Mouse (Mus musculus) hindbrain, embryonic 13.5 days (tissue): ENCODE results near the gene Psmd3. TPM values are rescaled to one million over a fixed set of nuclear protein-coding genes. Genes with fewer than 3 reads are reported as not detected.

Experiments
- ATAC-seq: fragments of 200-750 bp; cut with Nextera tagmentation; 2 replicates; pipeline ENCODE4 v1.8.0; 2017; ENCODE audit warnings: moderate TSS enrichment; ENCODE audit not compliant: low FRiP score
- H3K27ac ChIP-seq: fragments of 300-500 bp; sonication (generic); 2 replicates; pipeline ENCODE4 v1.5.1; 2015; ENCODE audit warnings: inconsistent platforms, mild to moderate bottlenecking, moderate library complexity
- H3K27me3 ChIP-seq: fragments of 300-500 bp; sonication (generic); 2 replicates; pipeline ENCODE4 v1.6.1; 2015; ENCODE audit warnings: mild to moderate bottlenecking, inconsistent platforms
- H3K36me3 ChIP-seq: fragments of 300-500 bp; sonication (generic); 2 replicates; pipeline ENCODE4 v1.6.1; 2015; ENCODE audit warnings: mild to moderate bottlenecking, inconsistent platforms
- H3K4me1 ChIP-seq: fragments of 300-500 bp; sonication (generic); replicated peaks from 2 replicates; pipeline ENCODE4 v1.6.1; 2015; ENCODE audit warnings: inconsistent platforms
- H3K4me2 ChIP-seq: fragments of 300-500 bp; sonication (generic); 2 replicates; pipeline ENCODE4 v1.6.1; 2015; ENCODE audit warnings: inconsistent platforms, mild to moderate bottlenecking, moderate library complexity
- H3K4me3 ChIP-seq: fragments of 300-500 bp; sonication (generic); 2 replicates; pipeline ENCODE4 v1.5.1; 2015; ENCODE audit warnings: mild to moderate bottlenecking, inconsistent platforms
- H3K9ac ChIP-seq: fragments of 300-500 bp; sonication (generic); 2 replicates; pipeline ENCODE4 v1.6.1; 2015; ENCODE audit warnings: mild to moderate bottlenecking, inconsistent platforms
- H3K9me3 ChIP-seq: fragments of 300-500 bp; sonication (generic); 2 replicates; pipeline ENCODE4 v1.6.1; 2016; ENCODE audit warnings: inconsistent platforms
- WGBS: fragments of 180-500 bp; shearing (Covaris S2); methylation state at CpG from one replicate; pipeline ENCODE4 v1.1.7; 2015; 5-methylcytosine and 5-hydroxymethylcytosine counted together
- polyA plus RNA-seq: library from polyadenylated mRNA; unstranded; fragments of >200 nt; fragmentation: Nextera tagmentation; extraction: Ambion mirVana; gene quantifications from 2 replicates; pipeline ENCODE4 v1.2.1, GENCODE M21; 2015

The Psmd3 gene
- polyA plus RNA-seq, 1 experiment from 2014 or later = 182 TPM

- no peaks in the 10 kb centered on the region for H3K9me3 ChIP-seq
- no peak overlapping the region for H3K4me2 ChIP-seq
- 89% methylated on average over 9 of the region's 9 CpGs for WGBS
- H3K4me3 ChIP-seq = no peak overlapping the region
- H3K4me1 ChIP-seq = no peaks in the 10 kb centered on the region
- H3K27me3 ChIP-seq = no peaks in the 10 kb centered on the region
- H3K27ac ChIP-seq = no peak overlapping the region
- peaks cover 74% of the 10 kb centered on the region for H3K36me3 ChIP-seq
- no peak for ATAC-seq
- H3K9ac ChIP-seq = no peak overlapping the region
Observed at GRCm38 (mm10) chr11:98694301-98694700, 11.9 kb downstream of the Psmd3 start.

- H3K27me3 ChIP-seq = no peaks in the 10 kb centered on the region
- H3K4me3 ChIP-seq = no peak overlapping the region
- H3K4me2 ChIP-seq = no peak overlapping the region
- H3K4me1 ChIP-seq = no peaks in the 10 kb centered on the region
- 72% methylated on average over 14 of the region's 14 CpGs for WGBS
- peaks cover 63% of the 10 kb centered on the region for H3K36me3 ChIP-seq
- H3K27ac ChIP-seq = no peak overlapping the region
- no peaks in the 10 kb centered on the region for H3K9me3 ChIP-seq
- 0 out of 2 replicates have a peak overlapping the region, but pooled peaks have one; percentile 1 for H3K9ac ChIP-seq
- no peak for ATAC-seq
Observed at GRCm38 (mm10) chr11:98695408-98695807, 13.1 kb downstream of the Psmd3 start.

- no peaks in the 10 kb centered on the region for H3K9me3 ChIP-seq
- no peak overlapping the region for H3K4me2 ChIP-seq
- no peak overlapping the region for H3K4me3 ChIP-seq
- H3K36me3 ChIP-seq = peaks cover 51% of the 10 kb centered on the region
- no peak overlapping the region for H3K9ac ChIP-seq
- 0 out of 2 replicates have a peak, but pooled peaks cover 7% of the 10 kb centered on the region for H3K27me3 ChIP-seq
- no peak for ATAC-seq
- 89% methylated on average over 14 of the region's 14 CpGs for WGBS
- H3K27ac ChIP-seq = no peak overlapping the region
- H3K4me1 ChIP-seq = no peaks in the 10 kb centered on the region
Observed at GRCm38 (mm10) chr11:98696454-98697216, 14.3 kb downstream of the Psmd3 start.

- Histone ChIP-seq H3K36me3 (peaks cover 45% of the 10 kb centered on the region), H3K4me1 (no peaks in the 10 kb centered on the region), H3K27ac (no peak overlapping the region), H3K4me3 (no peak overlapping the region), H3K9ac (no peak overlapping the region), H3K4me2 (no peak overlapping the region), H3K27me3 (0 out of 2 replicates have a peak, but pooled peaks cover 8% of the 10 kb centered on the region), H3K9me3 (no peaks in the 10 kb centered on the region)
- 89% methylated on average over 12 of the region's 12 CpGs for WGBS
- no peak for ATAC-seq
Observed at GRCm38 (mm10) chr11:98697225-98697624, 14.9 kb downstream of the Psmd3 start.

GRCm38 (mm10) chr11:98698849-98699640 is 16.7 kb downstream of the Psmd3 start:
- no peak overlapping the region for H3K9ac ChIP-seq

GRCm38 (mm10) chr11:98699911-98700310 is 17.6 kb downstream of the Psmd3 start:
- no peak for ATAC-seq
- Histone ChIP-seq H3K27me3 (0 out of 2 replicates have a peak, but pooled peaks cover 8% of the 10 kb centered on the region), H3K9me3 (no peaks in the 10 kb centered on the region), H3K36me3 (peaks cover 32% of the 10 kb centered on the region), H3K4me3 (no peak overlapping the region), H3K27ac (no peak overlapping the region), H3K4me2 (no peak overlapping the region), H3K9ac (no peak overlapping the region), H3K4me1 (no peaks in the 10 kb centered on the region; the same call in 1 of the 2 replicates)
- 47% methylated on average over 4 of the region's 4 CpGs for WGBS

More at GRCm38 (mm10) chr11:98698849-98699640, 16.7 kb downstream of the Psmd3 start:
- H3K27me3 ChIP-seq = 0 out of 2 replicates have a peak, but pooled peaks cover 8% of the 10 kb centered on the region
- peaks cover 32% of the 10 kb centered on the region for H3K36me3 ChIP-seq
- H3K4me1 ChIP-seq = no peaks in the 10 kb centered on the region; the same call in 1 of the 2 replicates
- H3K4me3 ChIP-seq = no peak overlapping the region
- H3K27ac ChIP-seq = no peak overlapping the region
- H3K9me3 ChIP-seq = no peaks in the 10 kb centered on the region
- ATAC-seq = no peak
- WGBS = 86% methylated on average over 16 of the region's 16 CpGs
- no peak overlapping the region for H3K4me2 ChIP-seq

- ATAC-seq = no peak
- 0 out of 2 replicates have a peak, but pooled peaks cover 8% of the 10 kb centered on the region for H3K27me3 ChIP-seq
- no peaks in the 10 kb centered on the region; the same call in 1 of the 2 replicates for H3K4me1 ChIP-seq
- H3K4me2 ChIP-seq = no peak within 1 kb of the TSS
- H3K36me3 ChIP-seq = peaks cover 32% of the 10 kb centered on the region
- WGBS = 42% methylated on average over 10 of the region's 10 CpGs
- no peaks in the 10 kb centered on the region for H3K9me3 ChIP-seq
- H3K4me3 ChIP-seq = no peak within 1 kb of the TSS
- no peak within 1 kb of the TSS for H3K27ac ChIP-seq
- H3K9ac ChIP-seq = 0 out of 2 replicates have a peak within 1 kb of the TSS, but pooled peaks have one; percentile 31
Observed at GRCm38 (mm10) chr11:98701213-98701670, 18.9 kb downstream of the Psmd3 start, which contains the start of gene Csf3. TSS of gene Csf3 (plus strand) at chr11:98701263.

- ATAC-seq = no peak
- Histone ChIP-seq H3K9ac (no peak overlapping the region; the same call in 1 of the 2 replicates), H3K4me1 (no peaks in the 10 kb centered on the region; the same call in 1 of the 2 replicates), H3K9me3 (no peaks in the 10 kb centered on the region), H3K4me3 (no peak overlapping the region), H3K27me3 (0 out of 2 replicates have a peak, but pooled peaks cover 8% of the 10 kb centered on the region), H3K4me2 (no peak overlapping the region), H3K36me3 (peaks cover 38% of the 10 kb centered on the region), H3K27ac (no peak overlapping the region)
- 76% methylated on average over 5 of the region's 5 CpGs for WGBS
Observed at GRCm38 (mm10) chr11:98702323-98702722, 20.0 kb downstream of the Psmd3 start.

GRCm38 (mm10) chr11:98705021-98705420 is 22.7 kb downstream of the Psmd3 start:
- H3K27me3 ChIP-seq = 0 out of 2 replicates have a peak, but pooled peaks cover 8% of the 10 kb centered on the region
- no peak overlapping the region for H3K4me3 ChIP-seq
- H3K9ac ChIP-seq = no peak overlapping the region
- 92% methylated on average over 10 of the region's 10 CpGs for WGBS
- H3K9me3 ChIP-seq = no peaks in the 10 kb centered on the region
- H3K27ac ChIP-seq = no peak overlapping the region
- no peak overlapping the region for H3K4me2 ChIP-seq
- no peak for ATAC-seq
- peaks cover 4% of the 10 kb centered on the region; the same call in 1 of the 2 replicates for H3K4me1 ChIP-seq
- peaks cover 65% of the 10 kb centered on the region for H3K36me3 ChIP-seq

- Histone ChIP-seq H3K9ac (no peak overlapping the region), H3K4me2 (no peak overlapping the region), H3K27ac (no peak overlapping the region), H3K36me3 (peaks cover 89% of the 10 kb centered on the region), H3K27me3 (no peaks in the 10 kb centered on the region), H3K9me3 (no peaks in the 10 kb centered on the region), H3K4me1 (peaks cover 4% of the 10 kb centered on the region; the same call in 1 of the 2 replicates), H3K4me3 (no peak overlapping the region)
- 87% methylated on average over 22 of the region's 22 CpGs for WGBS
- ATAC-seq = no peak
Observed at GRCm38 (mm10) chr11:98707401-98708281, 25.3 kb downstream of the Psmd3 start.

GRCm38 (mm10) chr11:98708282-98708956 is 26.1 kb downstream of the Psmd3 start:
- H3K4me2 ChIP-seq = no peak overlapping the region
- no peak overlapping the region for H3K27ac ChIP-seq
- peaks cover 97% of the 10 kb centered on the region for H3K36me3 ChIP-seq
- no peaks in the 10 kb centered on the region for H3K27me3 ChIP-seq
- no peak overlapping the region for H3K9ac ChIP-seq
- H3K4me3 ChIP-seq = no peak overlapping the region
- peaks cover 4% of the 10 kb centered on the region; the same call in 1 of the 2 replicates for H3K4me1 ChIP-seq
- 92% methylated on average over 19 of the region's 19 CpGs for WGBS
- no peaks in the 10 kb centered on the region for H3K9me3 ChIP-seq
- no peak for ATAC-seq
